Mouse (Mus musculus) erythroblast, embryonic 14.5 days (primary cell): ENCODE measurements around the gene Fam178b. TPM values are rescaled to one million over a fixed set of nuclear protein-coding genes. Genes with fewer than 3 reads are reported as not detected.
"Not testable (repeated sequence)": the region's sequence is repeated elsewhere in the genome, so short reads cannot be mapped to it uniquely, and the experiment has no call there.

Experiments used
- H3K27me3 ChIP-seq: 2 replicates; pipeline ENCODE4 v1.6.1; 2012; ENCODE audit warnings: inconsistent platforms; ENCODE audit not compliant: control insufficient read depth
- H3K36me3 ChIP-seq: 2 replicates; pipeline ENCODE4 v1.6.1; 2012; ENCODE audit warnings: mild to moderate bottlenecking, inconsistent platforms; ENCODE audit not compliant: control insufficient read depth
- H3K4me1 ChIP-seq: 2 replicates; pipeline ENCODE4 v1.6.1; 2012; ENCODE audit warnings: inconsistent platforms; ENCODE audit not compliant: control insufficient read depth
- H3K4me3 ChIP-seq: replicated peaks from 2 replicates; pipeline ENCODE3; 2012; ENCODE audit warnings: moderate library complexity, mild to moderate bottlenecking, inconsistent platforms
- H3K9me3 ChIP-seq: 2 replicates; pipeline ENCODE4 v1.6.1; 2012; ENCODE audit warnings: low read length, inconsistent platforms, mixed read lengths; ENCODE audit not compliant: control insufficient read depth
- GATA1 ChIP-seq: IDR thresholded peaks from 2 replicates; pipeline ENCODE4 v1.6.1; 2012; ENCODE audit warnings: low read length, inconsistent platforms, mixed read lengths
- TAL1 ChIP-seq: IDR thresholded peaks from 3 replicates; pipeline ENCODE4 v1.6.1; 2012; ENCODE audit warnings: low read length, inconsistent platforms, mixed read lengths
- polyA plus RNA-seq: library from polyadenylated mRNA; stranded (reverse); fragments of >175 nt; gene quantifications from 2 replicates; pipeline ENCODE4 v1.2.3, GENCODE M21; 2012

Fam178b gene
- polyA plus RNA-seq, 1 experiment = 0.04 TPM

DNA sequence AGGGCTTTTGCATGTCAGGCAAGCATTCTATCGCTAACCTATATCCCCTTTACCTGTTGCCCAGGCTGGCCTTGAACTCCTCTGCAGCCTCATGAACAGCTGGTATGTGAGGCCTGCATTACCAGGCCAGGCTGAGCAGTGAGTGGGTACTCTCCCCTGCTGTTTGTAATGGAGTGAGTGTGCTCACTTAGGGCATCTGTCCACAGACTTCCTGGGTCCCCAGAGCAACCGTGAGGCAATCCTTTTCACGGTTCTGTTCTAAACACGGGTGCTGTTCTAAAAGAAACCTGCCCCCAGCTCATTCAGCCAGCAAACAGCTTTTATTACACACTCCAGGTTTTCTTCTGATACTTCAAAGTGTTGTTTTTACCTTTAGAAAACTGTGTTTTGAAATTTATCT, 144.3 kb downstream of the Fam178b start:
- peaks cover 2% of the 10 kb centered on the region; the same call in 1 of the 2 replicates for H3K4me1 ChIP-seq
- H3K4me3 ChIP-seq = no peak overlapping the region
- TF ChIP-seq GATA1 (no peak), TAL1 (no peak)
- H3K36me3 ChIP-seq = peaks cover 27% of the 10 kb centered on the region
- H3K9me3 ChIP-seq = no peaks in the 10 kb centered on the region
- H3K27me3 ChIP-seq = no peaks in the 10 kb centered on the region

DNA sequence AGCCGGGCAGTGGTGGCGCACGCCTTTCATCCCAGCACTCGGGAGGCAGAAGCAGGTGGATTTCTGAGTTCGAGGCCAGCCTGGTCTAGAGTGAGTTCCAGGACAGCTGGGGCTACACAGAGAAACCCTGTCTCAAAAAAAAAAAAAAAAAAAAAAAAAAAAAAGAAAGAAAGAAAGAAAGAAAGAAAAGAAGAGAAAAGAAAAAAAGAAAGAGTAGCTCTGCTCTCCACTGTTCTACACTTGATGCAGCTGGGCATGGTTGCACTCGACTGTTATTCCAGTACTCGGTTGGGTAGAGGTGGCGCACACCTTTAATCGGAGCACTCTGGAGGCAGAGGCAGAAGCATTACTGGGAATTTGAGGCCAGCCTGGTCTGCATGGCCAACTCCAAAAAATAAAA, 146.2 kb downstream of the Fam178b start, which contains the start of gene Ankrd23:
Gene Ankrd23 (minus strand): TSS at position 101 of the 400 bp plus-strand sequence.
- not testable (repeated sequence) for H3K9me3 ChIP-seq, H3K4me1 ChIP-seq, H3K4me3 ChIP-seq, H3K27me3 ChIP-seq
- peaks cover 25% of the 10 kb centered on the region for H3K36me3 ChIP-seq

DNA sequence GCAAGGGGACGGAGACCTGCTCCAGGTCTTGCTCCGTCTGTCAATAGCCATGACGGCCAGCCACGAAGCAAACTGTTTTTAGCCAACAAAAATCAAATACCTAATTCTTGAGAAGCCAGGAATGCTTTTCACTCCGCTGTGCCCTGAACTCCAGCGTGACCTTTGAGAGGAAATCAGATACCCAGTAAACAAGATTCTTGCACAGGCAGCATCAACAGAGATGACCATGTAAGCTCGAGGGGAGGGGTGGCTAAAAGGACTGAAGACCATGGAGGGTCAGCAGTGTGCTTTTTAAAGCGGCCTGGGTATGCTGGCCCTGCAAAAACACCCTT, 146.6 kb downstream of the Fam178b start:
- no peaks in the 10 kb centered on the region for H3K27me3 ChIP-seq
- H3K4me3 ChIP-seq = no peak overlapping the region
- H3K4me1 ChIP-seq = peaks cover 2% of the 10 kb centered on the region; the same call in 1 of the 2 replicates
- no peaks in the 10 kb centered on the region for H3K9me3 ChIP-seq
- TF ChIP-seq TAL1 (no peak), GATA1 (no peak)
- H3K36me3 ChIP-seq = peaks cover 25% of the 10 kb centered on the region

DNA sequence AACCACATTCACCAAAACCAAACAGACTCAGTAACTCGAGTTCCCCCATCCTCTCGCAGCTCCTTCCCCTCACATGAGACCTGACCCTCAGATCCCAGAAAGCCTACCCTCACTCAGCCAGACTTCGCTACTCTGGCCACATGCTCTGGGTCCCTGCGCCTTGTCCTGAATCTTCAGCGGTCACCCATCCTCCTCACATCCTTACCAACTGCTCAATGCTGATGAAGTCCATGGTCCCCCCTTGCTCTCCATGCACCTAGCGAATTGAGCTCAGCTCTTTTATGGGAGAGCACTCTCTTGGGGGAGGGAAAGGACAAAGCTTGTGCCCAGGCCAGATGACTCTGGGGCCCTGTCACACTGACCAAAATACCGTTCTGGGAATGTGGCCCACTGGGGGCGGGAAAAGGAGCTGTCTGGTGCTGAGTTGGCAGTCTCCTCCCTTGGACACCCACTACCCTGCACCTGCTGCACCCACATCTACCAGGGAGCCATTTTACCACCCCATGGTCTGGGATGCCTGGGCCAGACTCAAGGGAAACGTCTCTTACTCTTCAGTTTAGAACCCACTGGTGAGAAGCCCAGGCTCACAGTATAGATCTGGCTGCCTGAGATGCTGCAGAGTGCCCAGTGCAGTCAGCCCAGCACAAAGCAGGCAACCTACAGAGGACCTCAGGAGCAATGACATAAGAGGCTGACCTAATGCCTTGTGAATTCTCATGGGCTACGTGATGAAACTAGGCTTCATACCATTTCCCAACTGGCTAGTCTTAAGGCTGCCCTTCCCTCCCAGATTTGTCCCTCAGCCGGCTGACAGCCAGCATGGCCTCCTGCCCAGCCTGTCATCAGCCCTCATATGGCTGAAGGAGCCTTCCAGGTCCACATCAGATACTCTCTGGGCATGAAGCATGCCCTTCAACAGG, 147.2 kb downstream of the Fam178b start:
- H3K4me1 ChIP-seq = peaks cover 2% of the 10 kb centered on the region; the same call in 1 of the 2 replicates
- H3K36me3 ChIP-seq = peaks cover 27% of the 10 kb centered on the region
- H3K27me3 ChIP-seq = no peaks in the 10 kb centered on the region
- TF ChIP-seq TAL1 (no peak), GATA1 (no peak)
- H3K4me3 ChIP-seq = no peak overlapping the region
- no peaks in the 10 kb centered on the region for H3K9me3 ChIP-seq

DNA sequence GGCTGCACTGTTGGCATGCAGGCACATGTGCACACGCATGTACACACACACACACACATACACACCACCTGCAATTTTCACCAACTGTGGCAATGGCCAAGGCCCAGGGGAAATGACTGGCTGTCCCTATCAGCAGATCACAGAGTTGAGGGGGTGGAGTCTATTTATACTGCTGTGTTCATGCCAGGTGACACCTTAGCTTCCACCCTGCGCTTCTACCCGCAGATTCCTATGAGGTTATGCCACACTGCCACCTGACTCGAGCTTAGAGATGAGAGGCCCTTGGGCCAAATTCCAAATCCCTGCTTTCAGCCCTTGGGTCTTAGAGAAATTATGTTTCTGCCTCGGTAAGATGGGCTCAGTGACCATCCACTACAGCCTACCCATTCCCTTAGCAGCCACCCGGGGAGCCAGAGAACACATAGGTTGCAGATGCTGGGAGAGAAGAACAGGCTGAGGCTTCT, 148.4 kb downstream of the Fam178b start:
- Histone ChIP-seq H3K9me3 (no peaks in the 10 kb centered on the region), H3K36me3 (peaks cover 24% of the 10 kb centered on the region), H3K27me3 (no peaks in the 10 kb centered on the region), H3K4me1 (peaks cover 2% of the 10 kb centered on the region; the same call in 1 of the 2 replicates), H3K4me3 (no peak overlapping the region)
- no peak for TF ChIP-seq GATA1
- TF ChIP-seq TAL1 = no peak

DNA sequence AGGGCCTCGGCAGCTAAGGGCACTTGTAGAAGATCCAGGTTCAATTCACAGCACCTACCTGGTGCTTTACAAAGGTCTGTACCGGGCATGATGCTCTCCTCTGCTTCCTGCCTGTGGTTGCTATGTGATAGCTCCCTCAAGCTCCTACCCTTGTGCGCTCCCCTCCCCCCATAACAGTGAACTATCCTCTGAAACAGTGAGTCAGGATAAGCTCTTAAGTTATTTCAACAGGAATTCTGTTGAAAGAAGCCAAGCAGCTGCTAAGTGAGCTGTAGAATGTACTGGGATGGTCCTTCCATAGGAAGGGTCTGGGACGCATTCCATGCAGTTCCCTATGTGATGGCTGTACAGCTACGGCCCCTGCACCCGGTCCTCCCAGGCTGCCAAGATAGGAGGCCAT, 149.4 kb downstream of the Fam178b start:
- Histone ChIP-seq H3K4me1 (peaks cover 2% of the 10 kb centered on the region; the same call in 1 of the 2 replicates), H3K36me3 (peaks cover 18% of the 10 kb centered on the region), H3K27me3 (no peaks in the 10 kb centered on the region), H3K4me3 (no peak overlapping the region), H3K9me3 (no peaks in the 10 kb centered on the region)
- no peak for TF ChIP-seq GATA1
- TF ChIP-seq TAL1 = no peak

DNA sequence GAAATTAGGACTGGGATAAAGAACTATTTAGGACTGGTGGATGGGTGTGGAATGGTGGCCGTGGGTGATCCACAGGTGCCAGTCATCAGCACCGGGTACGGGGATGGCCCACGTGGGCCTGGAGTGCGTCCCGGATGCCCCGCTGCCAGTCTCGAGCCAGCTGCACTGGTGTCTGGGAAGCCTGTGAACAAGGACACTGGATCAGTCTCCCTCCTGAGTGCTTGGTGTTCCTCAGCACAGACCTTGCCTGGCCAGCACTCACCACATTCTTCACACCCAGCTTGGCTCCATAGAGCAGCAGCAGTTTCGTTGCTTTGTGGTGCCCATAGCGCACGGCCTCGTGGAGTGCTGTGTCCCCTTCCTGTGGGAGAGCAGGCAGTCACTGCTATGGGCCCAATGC, 151.5 kb downstream of the Fam178b start:
- H3K4me1 ChIP-seq = peaks cover 2% of the 10 kb centered on the region; the same call in 1 of the 2 replicates
- peaks cover 22% of the 10 kb centered on the region for H3K36me3 ChIP-seq
- no peak overlapping the region for H3K4me3 ChIP-seq
- H3K27me3 ChIP-seq = no peaks in the 10 kb centered on the region
- no peak for TF ChIP-seq GATA1
- no peak for TF ChIP-seq TAL1
- H3K9me3 ChIP-seq = no peaks in the 10 kb centered on the region

DNA sequence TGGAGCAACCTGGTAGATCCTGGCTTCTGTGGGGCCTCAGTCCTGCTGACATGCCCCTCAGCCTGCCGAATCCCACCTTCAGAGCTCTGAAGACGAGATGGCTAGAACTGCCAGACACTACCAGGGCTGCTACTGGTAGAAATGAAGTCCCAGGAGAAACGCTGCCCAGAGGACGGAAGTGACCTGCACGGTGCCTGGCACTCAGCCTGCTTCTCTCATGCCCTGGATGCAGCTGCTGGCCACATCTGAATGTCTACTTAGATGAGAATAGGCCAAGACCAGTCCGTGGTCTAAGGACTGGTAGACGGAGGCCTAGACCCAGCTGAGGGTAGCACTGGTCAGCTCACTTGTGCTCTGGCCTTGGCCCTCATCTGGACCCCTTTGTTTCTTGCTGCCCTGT, 152.0 kb downstream of the Fam178b start:
- no peak for TF ChIP-seq TAL1
- TF ChIP-seq GATA1 = no peak
- Histone ChIP-seq H3K9me3 (no peaks in the 10 kb centered on the region), H3K4me1 (peaks cover 2% of the 10 kb centered on the region; the same call in 1 of the 2 replicates), H3K4me3 (no peak overlapping the region), H3K36me3 (peaks cover 26% of the 10 kb centered on the region), H3K27me3 (no peaks in the 10 kb centered on the region)

DNA sequence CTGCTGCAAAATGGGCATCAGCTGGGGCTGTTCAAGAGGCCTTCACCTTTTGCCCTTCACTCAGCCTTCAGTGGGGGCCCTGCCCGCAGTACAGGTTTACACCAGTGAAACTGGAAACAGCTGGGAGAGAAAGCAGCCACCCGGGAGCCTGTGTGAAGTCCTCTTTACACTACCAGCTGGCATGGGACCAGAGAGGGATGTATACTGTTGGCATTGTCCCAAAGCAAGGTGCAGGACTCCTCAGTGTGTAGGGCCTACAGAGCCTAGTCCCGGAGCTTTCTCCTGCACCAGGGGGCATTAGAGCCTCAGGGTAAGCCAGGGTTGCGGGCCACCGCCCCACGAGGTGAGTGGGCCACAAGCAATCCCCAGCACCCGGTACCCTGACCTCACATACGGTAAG, 152.5 kb downstream of the Fam178b start:
- no peaks in the 10 kb centered on the region for H3K9me3 ChIP-seq
- no peaks in the 10 kb centered on the region for H3K27me3 ChIP-seq
- no peak overlapping the region for H3K4me3 ChIP-seq
- TF ChIP-seq GATA1 (no peak), TAL1 (no peak)
- H3K4me1 ChIP-seq = peaks cover 2% of the 10 kb centered on the region; the same call in 1 of the 2 replicates
- H3K36me3 ChIP-seq = peaks cover 30% of the 10 kb centered on the region

DNA sequence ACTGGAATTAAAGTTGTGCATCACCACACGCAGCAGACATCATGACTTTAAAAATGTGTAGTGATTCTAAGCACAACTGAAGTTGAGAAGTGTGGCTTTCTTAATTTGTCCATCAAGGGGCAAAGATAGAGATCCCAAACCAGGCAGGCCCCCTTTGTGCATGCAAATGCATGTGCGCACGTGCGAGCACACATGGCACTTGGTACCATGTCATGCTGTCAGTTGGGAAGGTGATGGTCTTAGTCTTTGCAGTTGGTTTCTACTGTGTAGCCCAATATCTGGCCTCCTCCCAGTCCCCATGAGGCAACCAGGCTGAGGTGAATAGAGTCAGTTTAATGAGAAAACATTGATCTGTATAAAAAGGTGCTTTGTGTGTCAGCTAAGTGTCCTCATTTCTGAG, 153.1 kb downstream of the Fam178b start:
- Histone ChIP-seq H3K4me3 (no peak overlapping the region), H3K4me1 (peaks cover 2% of the 10 kb centered on the region; the same call in 1 of the 2 replicates), H3K9me3 (no peaks in the 10 kb centered on the region), H3K27me3 (no peaks in the 10 kb centered on the region), H3K36me3 (peaks cover 37% of the 10 kb centered on the region)
- TF ChIP-seq GATA1 = no peak
- no peak for TF ChIP-seq TAL1
